In genomic region chr19:28305510-28305909, GRCm38 (mm10) we compare ENCODE assay signal across 21 mouse cellular contexts.
DNase-seq lines count a peak whose midpoint lies in the region; ATAC-seq lines count a peak whose summit lies in the region.
"Had no signal": no experiment of that assay in that cellular context is flagged by ENCODE, and none has a peak within 500 bp of the region (broad histone marks: within the 10 kb centered on the region; RNA-seq: fewer than 3 reads in every experiment).

No protein-coding gene starts in this region.

- peaks cover 15% of the 10 kb centered on the region for H3K27me3 ChIP-seq in hindbrain, embryonic 10.5 days (ENCODE audit: insufficient read depth, poor library complexity, severe bottlenecking)
- H3K27me3 ChIP-seq in hindbrain, embryonic 11.5 days (ENCODE audit: control insufficient read depth, insufficient read depth, low read length), result no peaks in the 10 kb centered on the region
- no peaks in the 10 kb centered on the region for H3K27me3 ChIP-seq in neural tube, embryonic 15.5 days (replicated peaks)
- no peaks in the 10 kb centered on the region for H3K27me3 ChIP-seq in hindbrain, embryonic 15.5 days
- H3K27me3 ChIP-seq: embryonic facial prominence, embryonic 12.5 days; limb, embryonic 13.5 days; liver, embryonic 12.5 days had no signal

- no peak overlapping the region for H3K4me3 ChIP-seq in hindbrain, embryonic 10.5 days
- H3K4me3 ChIP-seq in hindbrain, embryonic 11.5 days (ENCODE audit: low read depth, low read length), result no peak overlapping the region
- H3K4me3 ChIP-seq in neural tube, embryonic 15.5 days (replicated peaks), result no peak overlapping the region
- no peak overlapping the region for H3K4me3 ChIP-seq in hindbrain, embryonic 15.5 days
- H3K4me3 ChIP-seq: embryonic facial prominence, embryonic 12.5 days; erythroblast, embryonic 14.5 days; limb, embryonic 13.5 days; liver, embryonic 12.5 days had no signal

- no peak for ATAC-seq in hindbrain, embryonic 11.5 days (ENCODE audit: low FRiP score)
- no peak for ATAC-seq in neural tube, embryonic 15.5 days (ENCODE audit: low FRiP score)
- no peak for ATAC-seq in hindbrain, embryonic 15.5 days (ENCODE audit: low FRiP score, low read depth)
- ATAC-seq in cerebellum, adult (ENCODE audit: insufficient number of reproducible peaks, low FRiP score, low TSS enrichment), result no peak
- ATAC-seq: activated CD4-positive, CD25-positive, alpha-beta regulatory T cell, adult 4 months; liver, embryonic 12.5 days had no signal

- H3K9me3 ChIP-seq in hindbrain, embryonic 10.5 days, result no peaks in the 10 kb centered on the region
- no peaks in the 10 kb centered on the region for H3K9me3 ChIP-seq in hindbrain, embryonic 11.5 days (ENCODE audit: control insufficient read depth, low read length)
- H3K9me3 ChIP-seq in neural tube, embryonic 15.5 days (replicated peaks), result no peaks in the 10 kb centered on the region
- no peaks in the 10 kb centered on the region for H3K9me3 ChIP-seq in hindbrain, embryonic 15.5 days
- H3K9me3 ChIP-seq: embryonic facial prominence, embryonic 12.5 days; limb, embryonic 13.5 days; liver, embryonic 12.5 days had no signal

- H3K27ac ChIP-seq in hindbrain, embryonic 10.5 days, result peak overlapping the region; percentile 45; the same call in 1 of the 2 replicates
- H3K27ac ChIP-seq in hindbrain, embryonic 11.5 days (ENCODE audit: low read depth, low read length), result no peak overlapping the region
- 0 out of 2 replicates have a peak overlapping the region, but pooled peaks have one; percentile 2 for H3K27ac ChIP-seq in neural tube, embryonic 15.5 days (replicated peaks)
- H3K27ac ChIP-seq in hindbrain, embryonic 15.5 days (replicated peaks), result peak overlapping the region; percentile 38; the same call in 1 of the 2 replicates
- H3K27ac ChIP-seq: embryonic facial prominence, embryonic 12.5 days; limb, embryonic 13.5 days; liver, embryonic 12.5 days had no signal

- no peaks in the 10 kb centered on the region for H3K36me3 ChIP-seq in hindbrain, embryonic 10.5 days
- no peaks in the 10 kb centered on the region for H3K36me3 ChIP-seq in hindbrain, embryonic 11.5 days (ENCODE audit: control insufficient read depth, insufficient read depth, low read length)
- H3K36me3 ChIP-seq in neural tube, embryonic 15.5 days, result no peaks in the 10 kb centered on the region
- no peaks in the 10 kb centered on the region for H3K36me3 ChIP-seq in hindbrain, embryonic 15.5 days
- H3K36me3 ChIP-seq: embryonic facial prominence, embryonic 12.5 days; limb, embryonic 13.5 days; liver, embryonic 12.5 days had no signal

- H3K4me2 ChIP-seq in hindbrain, embryonic 11.5 days (replicated peaks; ENCODE audit: low read depth, low read length), result no peak overlapping the region
- H3K4me2 ChIP-seq in neural tube, embryonic 15.5 days, result no peak overlapping the region
- no peak overlapping the region for H3K4me2 ChIP-seq in hindbrain, embryonic 15.5 days
- H3K4me2 ChIP-seq: embryonic facial prominence, embryonic 12.5 days; heart, embryonic 11.5 days; limb, embryonic 13.5 days; liver, embryonic 12.5 days had no signal

- 51% methylated on average over 4 of the region's 4 CpGs for WGBS in hindbrain, embryonic 10.5 days
- WGBS in hindbrain, embryonic 11.5 days, result 62% methylated on average over 4 of the region's 4 CpGs
- 25% methylated on average over 4 of the region's 4 CpGs for WGBS in neural tube, embryonic 15.5 days
- WGBS in hindbrain, embryonic 15.5 days, result 22% methylated on average over 4 of the region's 4 CpGs

- DNase-seq in hindbrain, embryonic 10.5 days (ENCODE audit: low spot score), result no peak
- DNase-seq in hindbrain, embryonic 11.5 days (ENCODE audit: low spot score), result no peak
- DNase-seq in neural tube, embryonic 10.5 days (ENCODE audit: extremely low spot score, low spot score), result no peak
- peak; percentile 46 for DNase-seq in retina, postnatal 1 day
- DNase-seq in heart, adult 8-10 months (ENCODE audit: low spot score), result no peak
- DNase-seq: adrenal gland, postnatal 10 days; B cell, adult 2 months; cerebellum, adult 9-11 months; gastrocnemius, postnatal 10 days; kidney, adult 18-20 months; kidney, postnatal 4 days; lung, adult 18-20 months had no signal

- peaks cover 61% of the 10 kb centered on the region for H3K4me1 ChIP-seq in hindbrain, embryonic 10.5 days (replicated peaks)
- peaks cover 2% of the 10 kb centered on the region; the same call in 1 of the 2 replicates for H3K4me1 ChIP-seq in hindbrain, embryonic 11.5 days (replicated peaks; ENCODE audit: control insufficient read depth, insufficient read depth, low read length)
- peaks cover 5% of the 10 kb centered on the region for H3K4me1 ChIP-seq in neural tube, embryonic 15.5 days
- H3K4me1 ChIP-seq in hindbrain, embryonic 15.5 days (replicated peaks), result peaks cover 15% of the 10 kb centered on the region
- H3K4me1 ChIP-seq: embryonic facial prominence, embryonic 12.5 days; limb, embryonic 13.5 days; liver, embryonic 12.5 days had no signal

- H3K9ac ChIP-seq in hindbrain, embryonic 11.5 days (ENCODE audit: low read depth, low read length), result no peak overlapping the region
- no peak overlapping the region for H3K9ac ChIP-seq in neural tube, embryonic 15.5 days (replicated peaks)
- no peak overlapping the region for H3K9ac ChIP-seq in hindbrain, embryonic 15.5 days
- H3K9ac ChIP-seq: embryonic facial prominence, embryonic 12.5 days; limb, embryonic 13.5 days; liver, embryonic 12.5 days had no signal
